ENCODE assay signal across 28 mouse cellular contexts in the genomic region with DNA sequence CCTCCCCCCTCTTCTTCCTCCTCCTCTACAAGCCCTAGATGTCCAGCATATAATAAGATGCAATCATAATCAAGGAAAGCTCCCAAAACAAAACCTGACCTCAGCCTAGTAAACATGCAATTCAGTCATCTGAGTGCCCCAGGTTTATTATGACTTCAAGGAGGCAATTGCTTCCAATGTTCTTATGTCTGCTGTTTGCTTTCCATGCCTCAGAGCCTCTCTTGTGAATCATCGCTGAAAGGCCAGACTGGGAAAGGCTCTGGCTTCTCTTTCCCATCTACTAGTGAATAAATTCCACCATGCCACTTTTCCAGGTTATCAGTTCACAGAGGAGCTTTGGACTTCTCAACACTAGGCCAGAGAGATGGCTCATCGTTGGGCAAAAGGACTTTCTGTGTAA.
"Had no signal": no experiment of that assay in that cellular context is flagged by ENCODE, and none has a peak within 500 bp of the region (broad histone marks: within the 10 kb centered on the region; RNA-seq: fewer than 3 reads in every experiment).

No protein-coding gene starts in this region.

- H3K4me2 ChIP-seq: embryonic facial prominence, embryonic 12.5 days; embryonic facial prominence, embryonic 13.5 days; embryonic facial prominence, embryonic 15.5 days; forebrain, embryonic 12.5 days; forebrain, embryonic 13.5 days; forebrain, embryonic 15.5 days had no signal

- H3K27me3 ChIP-seq: embryonic facial prominence, embryonic 15.5 days; forebrain, embryonic 15.5 days had no signal

- ATAC-seq: forebrain, embryonic 13.5 days; forebrain, embryonic 14.5 days; forebrain, embryonic 15.5 days; forebrain, postnatal 0 days had no signal

- H3K36me3 ChIP-seq: embryonic facial prominence, embryonic 10.5 days; embryonic facial prominence, embryonic 12.5 days; embryonic facial prominence, embryonic 13.5 days; embryonic facial prominence, embryonic 15.5 days; forebrain, embryonic 10.5 days; forebrain, embryonic 12.5 days; forebrain, embryonic 15.5 days; heart, embryonic 10.5 days had no signal

- H3K9me3 ChIP-seq: embryonic facial prominence, embryonic 10.5 days; embryonic facial prominence, embryonic 12.5 days; embryonic facial prominence, embryonic 13.5 days; embryonic facial prominence, embryonic 15.5 days; forebrain, embryonic 10.5 days; forebrain, embryonic 12.5 days; forebrain, embryonic 13.5 days; forebrain, embryonic 15.5 days; heart, embryonic 10.5 days had no signal

- H3K9ac ChIP-seq: embryonic facial prominence, embryonic 12.5 days; embryonic facial prominence, embryonic 13.5 days; embryonic facial prominence, embryonic 15.5 days; forebrain, embryonic 12.5 days; forebrain, embryonic 13.5 days; forebrain, embryonic 15.5 days; forebrain, postnatal 0 days had no signal

- H3K27ac ChIP-seq: embryonic facial prominence, embryonic 10.5 days; embryonic facial prominence, embryonic 12.5 days; embryonic facial prominence, embryonic 13.5 days; embryonic facial prominence, embryonic 15.5 days; forebrain, embryonic 10.5 days; forebrain, embryonic 12.5 days; forebrain, embryonic 13.5 days; forebrain, embryonic 15.5 days; gastrocnemius, adult 2 months; heart, adult 2 months; heart, embryonic 10.5 days had no signal

- H3K4me3 ChIP-seq: embryonic facial prominence, embryonic 10.5 days; embryonic facial prominence, embryonic 12.5 days; embryonic facial prominence, embryonic 13.5 days; embryonic facial prominence, embryonic 15.5 days; erythroblast, embryonic 14.5 days; forebrain, embryonic 10.5 days; forebrain, embryonic 12.5 days; forebrain, embryonic 13.5 days; forebrain, embryonic 15.5 days; gastrocnemius, adult 2 months; heart, adult 2 months; heart, embryonic 10.5 days had no signal

- H3K4me1 ChIP-seq: embryonic facial prominence, embryonic 10.5 days; embryonic facial prominence, embryonic 12.5 days; embryonic facial prominence, embryonic 13.5 days; embryonic facial prominence, embryonic 15.5 days; forebrain, embryonic 12.5 days; forebrain, embryonic 13.5 days; forebrain, embryonic 15.5 days; heart, embryonic 10.5 days had no signal

- DNase-seq: cerebellum, adult 8-10 months; cerebellum, adult 9-10 months; cerebellum, adult 9-11 months; cerebellum, postnatal 10 days; cerebellum, postnatal 14 days; cerebellum, postnatal 25 days; cerebellum, postnatal 36 days; embryo, embryonic 11 days; forebrain, postnatal 0 days; gastrocnemius, adult 2 months; gastrocnemius, postnatal 10 days; gastrocnemius, postnatal 14 days; gastrocnemius, postnatal 25 days; gastrocnemius, postnatal 36 days; heart, adult 11 months; heart, adult 18-20 months; heart, adult 2 months had no signal
